Mouse (Mus musculus): ENCODE measurements at regions not wholly inside any gene's neighbourhood (a gene's known extent, or its start where the extent isn't known, plus 50 kb on each side); places are given as distances from the start of the nearest gene placed in this dataset.

DNA sequence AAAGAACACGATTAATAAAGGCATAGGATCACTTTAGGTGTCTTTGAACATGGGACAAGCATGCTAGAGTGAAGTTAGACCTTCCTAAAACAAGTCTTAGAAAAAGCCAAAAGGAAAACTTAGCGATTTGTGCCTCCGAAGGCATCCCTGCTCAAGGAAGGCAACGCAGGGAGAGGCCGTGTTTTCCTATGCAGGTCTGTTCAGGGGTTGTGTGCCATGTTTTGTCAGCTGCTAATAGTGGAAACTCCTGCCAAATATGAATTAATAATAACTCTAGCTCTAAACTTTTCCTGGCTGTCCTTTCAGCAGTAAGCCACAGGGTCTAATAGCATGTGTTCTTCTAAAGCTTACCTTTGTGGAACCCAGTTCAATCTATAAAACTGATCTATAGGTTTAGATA is 168.4 kb upstream of the Ccdc122 start:
- Histone ChIP-seq H3K4me3 (ENCODE audit: low read depth, low read length) (no peak overlapping the region), H3K27ac (ENCODE audit: low read length) (no peak overlapping the region), H3K36me3 (ENCODE audit: control insufficient read depth, insufficient read depth) (no peaks in the 10 kb centered on the region), H3K27me3 (ENCODE audit: control insufficient read depth, insufficient read depth, low read depth, low read length) (no peaks in the 10 kb centered on the region), H3K9me3 (replicated peaks; ENCODE audit: control insufficient read depth, low read length) (no peaks in the 10 kb centered on the region), H3K9ac (ENCODE audit: low read depth, low read length) (no peak overlapping the region), H3K4me1 (ENCODE audit: control insufficient read depth, low read depth, low read length) (no peaks in the 10 kb centered on the region), H3K4me2 (ENCODE audit: low read depth, low read length) (no peak overlapping the region)
- no peak for ATAC-seq (ENCODE audit: low read depth)
- WGBS (ENCODE audit: insufficient replicate concordance), result 73% methylated on average over 5 of the region's 5 CpGs

- Histone ChIP-seq H3K36me3 (ENCODE audit: control insufficient read depth, insufficient read depth) (no peaks in the 10 kb centered on the region), H3K9me3 (replicated peaks; ENCODE audit: control insufficient read depth, low read length) (no peaks in the 10 kb centered on the region), H3K27ac (ENCODE audit: low read length) (no peak overlapping the region), H3K4me1 (ENCODE audit: control insufficient read depth, low read depth, low read length) (no peaks in the 10 kb centered on the region), H3K27me3 (ENCODE audit: control insufficient read depth, insufficient read depth, low read depth, low read length) (no peaks in the 10 kb centered on the region), H3K9ac (ENCODE audit: low read depth, low read length) (no peak overlapping the region), H3K4me3 (ENCODE audit: low read depth, low read length) (no peak overlapping the region), H3K4me2 (ENCODE audit: low read depth, low read length) (no peak overlapping the region)
- ATAC-seq (ENCODE audit: low read depth), result no peak
- WGBS (ENCODE audit: insufficient replicate concordance), result 62% methylated on average over 4 of the region's 4 CpGs
Measured at GRCm38 (mm10) chr14:76864664-76865063, 171.9 kb upstream of the Ccdc122 start.

- Histone ChIP-seq H3K4me2 (ENCODE audit: low read depth, low read length) (no peak overlapping the region), H3K4me1 (ENCODE audit: control insufficient read depth, low read depth, low read length) (no peaks in the 10 kb centered on the region), H3K27ac (ENCODE audit: low read length) (no peak overlapping the region), H3K9me3 (replicated peaks; ENCODE audit: control insufficient read depth, low read length) (no peaks in the 10 kb centered on the region), H3K4me3 (ENCODE audit: low read depth, low read length) (no peak overlapping the region), H3K27me3 (ENCODE audit: control insufficient read depth, insufficient read depth, low read depth, low read length) (no peaks in the 10 kb centered on the region), H3K9ac (ENCODE audit: low read depth, low read length) (no peak overlapping the region), H3K36me3 (ENCODE audit: control insufficient read depth, insufficient read depth) (no peaks in the 10 kb centered on the region)
- no peak for ATAC-seq (ENCODE audit: low read depth)
- 54% methylated on average over 13 of the region's 13 CpGs for WGBS (ENCODE audit: insufficient replicate concordance)
Measured at GRCm38 (mm10) chr14:76863035-76863706, 173.4 kb upstream of the Ccdc122 start.

DNA sequence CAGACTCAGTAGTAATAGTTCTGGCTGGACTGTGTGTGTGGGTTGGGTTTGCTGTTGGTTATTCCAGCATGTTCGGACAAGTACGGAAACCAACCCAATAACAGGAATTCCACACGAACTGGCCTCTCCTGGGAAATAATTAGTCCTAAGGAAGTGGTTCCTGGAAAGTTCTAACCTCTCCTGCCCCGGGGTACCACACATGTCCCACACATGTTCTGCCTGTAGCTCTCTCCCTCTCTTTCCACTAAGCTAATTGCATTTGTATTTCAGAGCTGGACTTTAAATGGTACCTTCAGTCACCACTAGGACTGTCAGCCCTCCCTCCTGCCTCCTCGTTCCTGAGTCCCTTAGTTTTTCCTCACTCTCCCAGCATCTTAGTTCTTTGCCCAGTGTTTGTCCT is 178.2 kb upstream of the Ccdc122 start:
- WGBS (ENCODE audit: insufficient replicate concordance), result 63% methylated on average over 5 of the region's 5 CpGs
- no peaks in the 10 kb centered on the region for H3K36me3 ChIP-seq (ENCODE audit: control insufficient read depth, insufficient read depth)

DNA sequence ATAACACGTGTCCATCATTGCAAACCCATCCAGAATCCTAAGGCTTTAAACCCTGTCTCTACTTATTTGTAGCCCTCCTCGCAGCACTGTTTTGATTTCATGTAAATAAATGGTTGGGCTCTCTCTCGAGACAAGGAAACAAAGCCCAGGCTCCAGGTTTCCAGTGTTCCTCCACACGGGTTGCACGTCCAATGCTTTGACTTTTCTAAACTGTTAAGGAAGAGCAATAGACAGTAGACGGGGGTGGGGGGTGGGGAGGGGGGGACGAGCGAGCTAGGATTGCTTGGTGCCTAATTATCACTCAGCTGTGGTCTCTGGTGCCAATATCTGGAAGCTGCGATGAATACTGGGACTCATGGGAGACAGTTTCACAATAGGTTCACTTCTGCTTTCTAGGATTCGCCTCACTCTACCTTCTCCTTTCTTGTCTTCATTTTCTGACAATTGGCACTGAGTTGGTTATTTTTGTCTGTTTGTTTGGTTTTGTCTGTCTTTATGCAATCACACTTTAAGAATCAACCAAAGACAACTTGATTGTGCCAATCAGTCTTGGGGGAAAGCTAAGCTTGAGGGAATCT is 179.3 kb upstream of the Ccdc122 start:
- H3K27me3 ChIP-seq (ENCODE audit: control insufficient read depth, insufficient read depth, low read depth, low read length), result no peaks in the 10 kb centered on the region; the same call in 1 of the 2 replicates
- no peak overlapping the region for H3K9ac ChIP-seq (ENCODE audit: low read depth, low read length)
- no peaks in the 10 kb centered on the region for H3K9me3 ChIP-seq (replicated peaks; ENCODE audit: control insufficient read depth, low read length)
- no peaks in the 10 kb centered on the region for H3K36me3 ChIP-seq (ENCODE audit: control insufficient read depth, insufficient read depth)
- no peak overlapping the region for H3K4me3 ChIP-seq (ENCODE audit: low read depth, low read length)
- WGBS (ENCODE audit: insufficient replicate concordance), result 17% methylated on average over 10 of the region's 10 CpGs
- H3K27ac ChIP-seq (ENCODE audit: low read length), result no peak overlapping the region
- H3K4me2 ChIP-seq (ENCODE audit: low read depth, low read length), result 0 out of 2 replicates have a peak overlapping the region, but pooled peaks have one; percentile 22
- ATAC-seq (ENCODE audit: low read depth), result no peak
- H3K4me1 ChIP-seq (ENCODE audit: control insufficient read depth, low read depth, low read length), result peaks cover 6% of the 10 kb centered on the region

More for the DNA sequence above, 178.2 kb upstream of the Ccdc122 start:
- H3K9ac ChIP-seq (ENCODE audit: low read depth, low read length), result no peak overlapping the region
- no peaks in the 10 kb centered on the region; the same call in 1 of the 2 replicates for H3K27me3 ChIP-seq (ENCODE audit: control insufficient read depth, insufficient read depth, low read depth, low read length)
- no peak for ATAC-seq (ENCODE audit: low read depth)
- H3K4me1 ChIP-seq (ENCODE audit: control insufficient read depth, low read depth, low read length), result peaks cover 6% of the 10 kb centered on the region
- H3K4me3 ChIP-seq (ENCODE audit: low read depth, low read length), result no peak overlapping the region
- H3K27ac ChIP-seq (ENCODE audit: low read length), result no peak overlapping the region
- H3K9me3 ChIP-seq (replicated peaks; ENCODE audit: control insufficient read depth, low read length), result no peaks in the 10 kb centered on the region
- H3K4me2 ChIP-seq (ENCODE audit: low read depth, low read length), result no peak overlapping the region

GRCm38 (mm10) chr14:76856591-76856990 is 180.0 kb upstream of the Ccdc122 start:
- Histone ChIP-seq H3K27ac (ENCODE audit: low read length) (no peak overlapping the region), H3K36me3 (ENCODE audit: control insufficient read depth, insufficient read depth) (no peaks in the 10 kb centered on the region), H3K27me3 (ENCODE audit: control insufficient read depth, insufficient read depth, low read depth, low read length) (no peaks in the 10 kb centered on the region; the same call in 1 of the 2 replicates), H3K4me1 (ENCODE audit: control insufficient read depth, low read depth, low read length) (peaks cover 9% of the 10 kb centered on the region), H3K4me2 (ENCODE audit: low read depth, low read length) (peak overlapping the region; percentile 22), H3K4me3 (ENCODE audit: low read depth, low read length) (no peak overlapping the region), H3K9me3 (replicated peaks; ENCODE audit: control insufficient read depth, low read length) (no peaks in the 10 kb centered on the region), H3K9ac (ENCODE audit: low read depth, low read length) (no peak overlapping the region)
- 16% methylated on average over 8 of the region's 8 CpGs for WGBS (ENCODE audit: insufficient replicate concordance)
- no peak for ATAC-seq (ENCODE audit: low read depth)

GRCm38 (mm10) chr14:76854965-76855364 is 181.6 kb upstream of the Ccdc122 start:
- Histone ChIP-seq H3K27ac (ENCODE audit: low read length) (no peak overlapping the region), H3K9me3 (replicated peaks; ENCODE audit: control insufficient read depth, low read length) (no peaks in the 10 kb centered on the region), H3K4me1 (ENCODE audit: control insufficient read depth, low read depth, low read length) (peaks cover 16% of the 10 kb centered on the region), H3K36me3 (ENCODE audit: control insufficient read depth, insufficient read depth) (no peaks in the 10 kb centered on the region), H3K9ac (ENCODE audit: low read depth, low read length) (no peak overlapping the region), H3K4me3 (ENCODE audit: low read depth, low read length) (no peak overlapping the region), H3K27me3 (ENCODE audit: control insufficient read depth, insufficient read depth, low read depth, low read length) (no peaks in the 10 kb centered on the region; the same call in 1 of the 2 replicates), H3K4me2 (ENCODE audit: low read depth, low read length) (no peak overlapping the region)
- 75% methylated on average over 11 of the region's 11 CpGs for WGBS (ENCODE audit: insufficient replicate concordance)
- no peak for ATAC-seq (ENCODE audit: low read depth)

GRCm38 (mm10) chr14:76851473-76852214 is 184.9 kb upstream of the Ccdc122 start:
- H3K36me3 ChIP-seq (ENCODE audit: control insufficient read depth, insufficient read depth), result no peaks in the 10 kb centered on the region
- no peak overlapping the region for H3K9ac ChIP-seq (ENCODE audit: low read depth, low read length)
- 11% methylated on average over 10 of the region's 10 CpGs for WGBS (ENCODE audit: insufficient replicate concordance)
- peak; percentile 59; the same call in 1 of the 2 replicates for ATAC-seq (ENCODE audit: low read depth)
- H3K4me2 ChIP-seq (ENCODE audit: low read depth, low read length), result peak overlapping the region; percentile 29
- peaks cover 12% of the 10 kb centered on the region for H3K4me1 ChIP-seq (ENCODE audit: control insufficient read depth, low read depth, low read length)
- H3K9me3 ChIP-seq (replicated peaks; ENCODE audit: control insufficient read depth, low read length), result no peaks in the 10 kb centered on the region
- H3K4me3 ChIP-seq (ENCODE audit: low read depth, low read length), result no peak overlapping the region
- H3K27me3 ChIP-seq (ENCODE audit: control insufficient read depth, insufficient read depth, low read depth, low read length), result no peaks in the 10 kb centered on the region
- no peak overlapping the region for H3K27ac ChIP-seq (ENCODE audit: low read length)

DNA sequence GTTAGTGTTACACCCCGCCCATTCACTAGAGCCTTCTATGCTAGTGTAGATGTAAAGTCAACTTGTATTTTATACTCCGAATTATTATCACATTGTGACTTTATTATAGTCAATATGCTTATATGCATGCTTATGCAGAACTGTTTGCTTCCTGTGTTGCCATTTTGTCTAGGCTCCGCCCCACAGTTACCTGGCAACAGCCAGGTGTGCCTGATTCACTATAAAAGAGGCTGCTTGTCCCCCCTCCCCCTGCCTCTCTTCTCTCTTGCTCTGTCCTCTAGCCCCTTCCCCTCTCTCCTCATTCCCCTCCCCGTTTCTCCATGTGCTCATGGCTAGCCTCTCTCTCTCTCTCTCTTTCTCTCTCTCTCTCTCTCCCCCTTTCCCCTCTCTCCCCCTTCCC is 185.9 kb upstream of the Ccdc122 start:
- H3K9me3 ChIP-seq (replicated peaks; ENCODE audit: control insufficient read depth, low read length), result no peaks in the 10 kb centered on the region
- 58% methylated on average over 4 of the region's 4 CpGs for WGBS (ENCODE audit: insufficient replicate concordance)
- no peaks in the 10 kb centered on the region for H3K27me3 ChIP-seq (ENCODE audit: control insufficient read depth, insufficient read depth, low read depth, low read length)

More for the DNA sequence above, 185.9 kb upstream of the Ccdc122 start:
- H3K4me2 ChIP-seq (ENCODE audit: low read depth, low read length), result no peak overlapping the region
- no peaks in the 10 kb centered on the region for H3K36me3 ChIP-seq (ENCODE audit: control insufficient read depth, insufficient read depth)
- no peak overlapping the region for H3K27ac ChIP-seq (ENCODE audit: low read length)
- ATAC-seq (ENCODE audit: low read depth), result no peak
- H3K4me1 ChIP-seq (ENCODE audit: control insufficient read depth, low read depth, low read length), result peaks cover 11% of the 10 kb centered on the region
- no peak overlapping the region for H3K9ac ChIP-seq (ENCODE audit: low read depth, low read length)
- no peak overlapping the region for H3K4me3 ChIP-seq (ENCODE audit: low read depth, low read length)

Data from liver, embryonic 16.5 days (tissue).